Mouse (Mus musculus) embryonic facial prominence, embryonic 14.5 days (tissue): ENCODE measurements at regions not wholly inside any gene's neighbourhood (a gene's known extent, or its start where the extent isn't known, plus 50 kb on each side); places are given as distances from the start of the nearest gene placed in this dataset.
A peak's percentile ranks its signal among the peaks of the same experiment; 100 is the strongest.

Experiments
- ATAC-seq: fragments of 200-750 bp; cut with Nextera tagmentation; 2 replicates; pipeline ENCODE4 v1.8.0; 2017; ENCODE audit warnings: low read depth, moderate number of reproducible peaks, moderate TSS enrichment
- DNase-seq: peaks from one replicate; pipeline ENCODE4 v3.0.0-alpha.2; 2015; ENCODE audit warnings: low spot score
- H3K27ac ChIP-seq: fragments of 300-500 bp; sonication (generic); replicated peaks from 2 replicates; pipeline ENCODE4 v1.5.1; 2014; ENCODE audit warnings: low read depth, mild to moderate bottlenecking, low read length, moderate library complexity
- H3K27me3 ChIP-seq: fragments of 300-500 bp; sonication (generic); replicated peaks from 2 replicates; pipeline ENCODE4 v1.6.1; 2014; ENCODE audit warnings: low read length; ENCODE audit not compliant: control insufficient read depth, insufficient read depth
- H3K36me3 ChIP-seq: fragments of 300-500 bp; sonication (generic); 2 replicates; pipeline ENCODE4 v1.6.1; 2014; ENCODE audit warnings: low read length, mixed read lengths; ENCODE audit not compliant: control insufficient read depth, insufficient read depth
- H3K4me1 ChIP-seq: fragments of 300-500 bp; sonication (generic); 2 replicates; pipeline ENCODE4 v1.6.1; 2014; ENCODE audit warnings: antibody characterized with exemption, low read length; ENCODE audit not compliant: control insufficient read depth, insufficient read depth
- H3K4me2 ChIP-seq: fragments of 300-500 bp; sonication (generic); 2 replicates; pipeline ENCODE4 v1.6.1; 2014; ENCODE audit warnings: low read depth, mild to moderate bottlenecking, low read length, moderate library complexity, mixed read lengths
- H3K4me3 ChIP-seq: fragments of 300-500 bp; sonication (generic); 2 replicates; pipeline ENCODE4 v1.5.1; 2014; ENCODE audit warnings: low read depth, mild to moderate bottlenecking, low read length
- H3K9ac ChIP-seq: fragments of 300-500 bp; sonication (generic); 2 replicates; pipeline ENCODE4 v1.6.1; 2014; ENCODE audit warnings: low read depth, mild to moderate bottlenecking, low read length, moderate library complexity, mixed read lengths
- H3K9me3 ChIP-seq: fragments of 300-500 bp; sonication (generic); 2 replicates; pipeline ENCODE4 v1.6.1; 2016; ENCODE audit warnings: low read length; ENCODE audit not compliant: control insufficient read depth
- WGBS: fragments of 180-500 bp; shearing (Covaris S2); extraction: QIAGEN DNeasy Blood & Tissue Kit; methylation state at CpG from one replicate; pipeline ENCODE4 v1.1.7; 2014; 5-methylcytosine and 5-hydroxymethylcytosine counted together

DNA sequence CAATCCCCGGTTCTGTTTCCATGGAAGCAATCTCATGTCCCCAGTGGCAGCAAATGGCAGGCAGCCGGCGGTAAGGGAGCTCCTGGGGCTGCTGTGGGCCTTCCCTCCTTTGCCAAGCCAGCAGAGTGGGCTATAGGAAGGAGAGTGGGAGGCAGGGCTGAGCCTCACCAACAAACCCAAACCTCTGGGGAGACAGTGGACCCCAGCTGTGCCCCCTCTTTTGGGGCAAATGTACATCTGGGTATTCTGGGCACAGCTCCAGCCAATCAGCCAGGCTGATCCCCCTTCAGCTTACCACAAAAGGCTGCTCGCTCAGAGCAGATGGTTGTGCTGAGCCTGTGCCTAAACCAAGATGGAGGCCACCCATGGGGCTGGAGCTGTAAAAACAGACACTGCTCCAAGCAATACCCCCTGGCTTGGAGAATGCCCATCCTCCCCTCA lies 1532.3 kb upstream of the Gulo start:
- DNase-seq (peak; percentile 86), ATAC-seq (peak; percentile 87)
- Histone ChIP-seq H3K27ac (peak overlapping the region; percentile 48), H3K4me1 (peaks cover 32% of the 10 kb centered on the region), H3K4me3 (no peak overlapping the region), H3K27me3 (no peaks in the 10 kb centered on the region), H3K4me2 (0 out of 2 replicates have a peak overlapping the region, but pooled peaks have one; percentile 12), H3K36me3 (no peaks in the 10 kb centered on the region), H3K9me3 (peaks cover 16% of the 10 kb centered on the region), H3K9ac (no peak overlapping the region)
- WGBS, result 17% methylated on average over 4 of the region's 4 CpGs

DNA sequence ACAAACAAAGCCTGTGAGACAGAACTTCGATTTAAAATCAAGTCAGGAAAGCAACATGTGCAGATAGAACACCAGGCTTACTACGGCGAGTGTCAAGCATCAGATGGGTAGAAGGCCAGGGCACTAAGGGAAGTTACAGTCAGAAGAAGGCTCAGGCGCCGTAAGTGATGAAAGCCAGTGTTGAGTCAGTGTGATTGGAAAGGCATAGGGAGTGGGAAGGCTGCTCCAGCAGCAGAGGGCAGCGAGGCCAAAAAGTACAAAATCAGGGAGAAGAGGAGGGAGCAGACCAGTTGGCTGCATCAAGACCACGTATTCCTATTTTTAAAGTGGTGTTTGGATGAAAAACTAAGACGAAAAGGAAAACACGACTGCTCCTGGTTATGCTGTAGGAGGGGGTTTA lies 1529.7 kb upstream of the Gulo start:
- Histone ChIP-seq H3K36me3 (no peaks in the 10 kb centered on the region), H3K4me3 (no peak overlapping the region), H3K4me1 (peaks cover 32% of the 10 kb centered on the region), H3K27me3 (no peaks in the 10 kb centered on the region), H3K9ac (no peak overlapping the region), H3K9me3 (peaks cover 8% of the 10 kb centered on the region), H3K27ac (no peak overlapping the region), H3K4me2 (no peak overlapping the region)
- DNase-seq, result no peak
- ATAC-seq, result no peak
- 57% methylated on average over 9 of the region's 9 CpGs for WGBS

DNA sequence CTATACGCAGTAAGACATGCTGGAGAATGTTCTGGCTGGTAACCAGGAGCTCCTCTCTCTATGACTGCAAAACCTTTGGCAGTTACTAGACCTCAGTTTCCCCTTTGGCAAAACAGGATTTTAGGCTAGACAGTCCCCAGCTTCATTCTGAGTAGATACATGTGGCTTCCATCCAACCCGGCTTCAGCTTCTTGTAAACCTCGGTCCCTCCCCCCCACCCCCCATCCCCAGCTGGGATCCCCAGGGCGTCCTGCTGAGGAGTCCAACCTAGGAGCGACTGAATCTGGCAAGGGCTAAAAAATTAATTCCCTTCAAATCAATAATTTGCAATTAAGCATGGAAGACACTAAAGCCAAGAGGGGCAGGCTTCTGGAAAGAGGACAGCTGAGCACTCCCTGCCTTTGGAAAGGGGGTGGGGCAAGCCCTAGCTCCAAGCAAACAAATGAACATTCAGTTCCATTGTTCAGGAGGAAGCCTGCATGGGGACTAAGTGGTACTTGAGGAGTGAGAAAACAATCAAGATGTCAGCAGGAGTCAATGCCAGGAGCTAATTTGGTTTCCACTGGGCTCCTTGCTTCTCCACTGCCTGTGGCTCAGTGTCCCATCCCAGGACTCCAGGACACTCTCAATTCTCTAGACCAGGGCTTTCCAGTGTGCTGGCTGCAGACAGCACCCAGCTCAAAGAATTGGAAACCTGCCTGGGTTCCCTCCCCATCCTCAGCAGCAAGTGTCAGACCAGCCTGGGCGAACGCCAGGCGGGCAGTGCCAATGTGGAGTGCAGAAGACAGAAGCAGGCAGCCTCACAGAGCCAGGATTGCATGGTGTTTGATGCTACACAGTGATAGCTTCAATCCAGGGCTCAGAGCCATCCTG lies 1528.0 kb upstream of the Gulo start:
- peak overlapping the region; percentile 68 for H3K27ac ChIP-seq
- 31% methylated on average over 8 of the region's 8 CpGs for WGBS

DNA sequence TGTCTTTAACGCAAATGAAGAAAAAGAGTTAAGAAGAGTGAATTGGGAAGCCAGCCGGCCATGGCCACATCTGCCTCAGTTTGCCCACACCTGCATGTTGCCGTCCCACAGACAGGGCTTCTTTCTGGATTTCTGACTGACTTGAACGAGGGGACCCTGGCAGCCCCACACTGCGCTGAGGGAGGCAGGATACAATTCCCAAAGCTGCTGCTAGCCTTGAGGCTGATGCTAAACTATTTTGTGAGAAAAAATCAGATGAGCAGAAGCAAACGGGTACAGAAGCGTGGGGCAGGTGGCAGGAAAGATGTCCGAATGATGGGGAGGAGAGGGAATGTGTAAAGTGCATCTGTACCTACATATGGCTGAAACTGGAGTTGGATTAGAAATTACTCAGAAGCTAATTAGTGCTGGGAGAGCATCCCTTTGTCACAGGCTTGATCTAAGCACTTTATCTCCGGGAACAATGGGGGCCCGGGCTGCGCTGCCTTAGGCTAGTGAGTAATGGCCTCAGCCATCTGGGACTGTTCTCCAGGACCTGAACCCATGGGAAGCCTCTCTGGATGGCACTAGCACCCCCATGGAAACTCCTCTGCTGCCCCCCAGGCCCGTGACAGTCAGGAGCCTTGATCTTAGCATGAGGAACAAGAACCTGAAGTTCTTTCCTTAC lies 1497.9 kb upstream of the Gulo start:
- ATAC-seq, result no peak
- Histone ChIP-seq H3K36me3 (no peaks in the 10 kb centered on the region), H3K9ac (no peak overlapping the region), H3K4me2 (no peak overlapping the region), H3K27me3 (no peaks in the 10 kb centered on the region), H3K4me3 (no peak overlapping the region), H3K4me1 (no peaks in the 10 kb centered on the region), H3K9me3 (no peaks in the 10 kb centered on the region), H3K27ac (no peak overlapping the region)
- DNase-seq, result no peak
- WGBS, result 68% methylated on average over 12 of the region's 12 CpGs

More for the DNA sequence above, 1528.0 kb upstream of the Gulo start:
- 0 out of 2 replicates have a peak overlapping the region, but pooled peaks have one; percentile 11 for H3K9ac ChIP-seq
- H3K27me3 ChIP-seq, result no peaks in the 10 kb centered on the region
- DNase-seq, result peak; percentile 81
- peak; percentile 58; the same call in 1 of the 2 replicates for ATAC-seq
- H3K4me2 ChIP-seq, result no peak overlapping the region
- H3K9me3 ChIP-seq, result no peaks in the 10 kb centered on the region
- no peak overlapping the region for H3K4me3 ChIP-seq
- no peaks in the 10 kb centered on the region for H3K36me3 ChIP-seq
- peaks cover 32% of the 10 kb centered on the region for H3K4me1 ChIP-seq

DNA sequence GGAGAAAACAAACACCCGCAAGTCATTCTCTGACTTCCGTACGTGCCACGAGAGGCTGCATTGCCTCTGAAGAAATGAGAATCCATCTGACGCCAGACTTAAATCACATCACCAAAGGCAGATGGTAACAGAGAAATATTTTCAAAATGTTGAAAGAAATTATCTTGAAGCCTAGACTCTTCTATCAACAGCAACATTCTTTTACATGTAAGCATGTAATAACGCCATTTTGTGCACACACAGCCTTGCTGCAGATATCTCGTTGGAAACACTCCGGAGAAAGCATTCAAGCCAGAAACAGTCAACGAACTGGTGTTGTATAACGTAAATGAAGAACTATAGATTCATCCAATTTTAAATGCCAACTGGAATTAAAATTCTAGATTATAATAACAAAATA lies 1483.1 kb upstream of the Gulo start:
- ATAC-seq (no peak), DNase-seq (no peak)
- no peaks in the 10 kb centered on the region for H3K4me1 ChIP-seq
- no peak overlapping the region for H3K9ac ChIP-seq
- H3K36me3 ChIP-seq, result no peaks in the 10 kb centered on the region
- no peaks in the 10 kb centered on the region; the same call in 1 of the 2 replicates for H3K27me3 ChIP-seq
- H3K9me3 ChIP-seq, result no peaks in the 10 kb centered on the region
- 86% methylated on average over 10 of the region's 10 CpGs for WGBS
- H3K27ac ChIP-seq, result no peak overlapping the region
- no peak overlapping the region for H3K4me2 ChIP-seq
- H3K4me3 ChIP-seq, result no peak overlapping the region

DNA sequence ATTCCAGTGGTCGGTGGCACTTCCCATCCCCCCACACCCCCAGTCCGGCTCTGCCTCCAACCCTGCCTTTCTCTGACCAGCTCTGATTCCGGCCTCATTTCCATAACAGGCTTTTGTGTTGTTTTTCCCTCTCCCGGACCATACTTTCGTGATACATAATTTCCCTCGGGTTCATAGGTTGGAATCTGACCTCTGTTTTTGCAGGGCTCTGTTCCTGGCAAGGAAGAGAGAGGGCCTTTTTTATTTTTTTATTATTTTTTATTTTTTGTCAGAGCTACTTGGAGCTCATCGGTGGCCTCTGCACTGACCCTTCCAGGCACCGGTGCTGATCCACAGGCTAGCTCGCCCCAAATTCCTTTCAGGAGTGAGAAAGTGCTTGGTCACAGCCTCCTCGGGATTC lies 1477.7 kb upstream of the Gulo start:
- H3K9ac ChIP-seq, result no peak overlapping the region
- no peaks in the 10 kb centered on the region for H3K9me3 ChIP-seq
- peaks cover 17% of the 10 kb centered on the region for H3K4me1 ChIP-seq
- no peak overlapping the region for H3K27ac ChIP-seq
- 27% methylated on average over 10 of the region's 10 CpGs for WGBS
- ATAC-seq (no peak), DNase-seq (no peak)
- H3K27me3 ChIP-seq, result no peaks in the 10 kb centered on the region; the same call in 1 of the 2 replicates
- H3K4me3 ChIP-seq, result no peak overlapping the region
- no peak overlapping the region for H3K4me2 ChIP-seq
- no peaks in the 10 kb centered on the region for H3K36me3 ChIP-seq

DNA sequence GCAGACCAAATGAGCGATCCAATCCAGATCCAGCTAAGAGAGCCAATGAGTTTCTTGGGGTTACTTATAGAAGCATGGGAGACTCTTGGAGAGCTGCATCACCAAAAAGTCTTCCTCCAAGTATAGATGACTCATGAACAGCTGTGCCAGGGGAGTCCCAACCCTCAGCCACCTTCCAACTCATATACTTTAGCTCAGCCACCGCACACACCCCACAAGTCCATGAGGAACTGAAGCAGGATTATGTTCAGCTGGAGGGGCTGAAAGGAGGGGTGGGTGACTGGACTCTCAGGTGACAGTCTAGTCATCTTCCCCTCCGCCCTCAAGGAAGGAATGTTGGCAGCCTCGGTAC lies 1476.4 kb upstream of the Gulo start:
- ATAC-seq, result no peak
- Histone ChIP-seq H3K27ac (no peak overlapping the region), H3K9me3 (no peaks in the 10 kb centered on the region), H3K4me2 (no peak overlapping the region), H3K27me3 (no peaks in the 10 kb centered on the region; the same call in 1 of the 2 replicates), H3K9ac (no peak overlapping the region), H3K4me3 (no peak overlapping the region), H3K36me3 (no peaks in the 10 kb centered on the region), H3K4me1 (peaks cover 17% of the 10 kb centered on the region)
- 69% methylated on average over 4 of the region's 4 CpGs for WGBS
- no peak for DNase-seq

DNA sequence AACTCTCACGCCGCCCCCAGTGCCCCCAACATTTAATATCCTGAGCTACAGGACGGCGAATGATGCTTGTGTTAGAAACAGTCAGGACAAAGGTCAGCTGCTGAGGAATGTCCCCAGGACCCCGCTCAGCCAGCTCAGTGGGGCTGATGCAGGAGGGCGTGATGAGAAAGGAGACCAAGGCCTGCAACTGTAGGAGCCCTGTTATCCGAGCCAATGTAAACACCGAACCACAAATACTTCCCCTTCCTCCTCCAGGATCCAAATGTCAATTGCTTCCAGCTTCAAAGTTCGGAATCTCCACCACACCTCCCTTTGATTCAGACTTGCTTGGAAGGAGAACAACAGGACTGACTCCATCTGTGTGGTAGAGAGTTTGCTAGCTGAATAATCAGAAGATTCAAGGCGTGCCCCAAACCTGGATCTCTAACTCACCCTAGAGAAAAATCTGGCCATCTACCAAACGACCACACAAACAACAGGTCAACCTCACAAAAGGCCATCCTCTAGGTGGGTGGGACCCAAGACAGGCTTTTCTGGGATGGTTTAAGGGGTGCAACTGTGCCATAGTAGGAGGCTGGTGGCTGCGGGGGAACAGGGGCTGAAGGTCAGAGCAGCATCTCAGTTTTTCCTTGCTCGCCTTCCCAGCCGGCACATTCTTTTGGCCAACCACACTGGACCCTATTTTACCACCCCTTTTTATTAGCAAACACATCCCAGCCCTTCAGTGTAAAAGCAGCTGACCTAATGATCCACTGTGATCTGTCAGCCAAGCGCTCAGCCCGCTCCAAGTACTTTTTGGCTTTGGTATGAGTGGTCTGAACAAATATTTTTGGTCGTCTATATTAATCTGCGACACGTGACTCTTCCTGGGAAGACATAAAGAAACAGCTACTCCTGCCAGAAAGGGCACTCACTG lies 1475.8 kb upstream of the Gulo start:
- Histone ChIP-seq H3K27me3 (no peaks in the 10 kb centered on the region; the same call in 1 of the 2 replicates), H3K4me3 (no peak overlapping the region), H3K9ac (no peak overlapping the region), H3K9me3 (no peaks in the 10 kb centered on the region), H3K36me3 (no peaks in the 10 kb centered on the region), H3K27ac (0 out of 2 replicates have a peak overlapping the region, but pooled peaks have one; percentile 3), H3K4me1 (peaks cover 17% of the 10 kb centered on the region), H3K4me2 (0 out of 2 replicates have a peak overlapping the region, but pooled peaks have one; percentile 1)
- ATAC-seq, result peak; percentile 50; the same call in 1 of the 2 replicates
- peak; percentile 81 for DNase-seq
- WGBS, result 31% methylated on average over 19 of the region's 19 CpGs
